Mouse (Mus musculus) forebrain, embryonic 13.5 days (tissue): Measurements from ENCODE around the gene Camkk1. TPM values are rescaled to one million over a fixed set of nuclear protein-coding genes. Genes with fewer than 3 reads are reported as not detected.

Source experiments
- polyA plus RNA-seq: library from polyadenylated mRNA; unstranded; fragments of >200 nt; fragmentation: Nextera tagmentation; extraction: Ambion mirVana; gene quantifications from 2 replicates; pipeline ENCODE4 v1.2.1, GENCODE M21; 2015

Camkk1 gene
- polyA plus RNA-seq, 1 experiment from 2014 or later = 10.3 TPM

Other genes starting within 250 kb of the Camkk1 start
- 5.9 and 7.3 TPM in 2 replicates for gene Cyb5d2, start 222.9 kb upstream of the Camkk1 start, polyA plus RNA-seq
- gene Zzef1, start 222.8 kb upstream of the Camkk1 start, polyA plus RNA-seq = 10.8 and 12.0 TPM in 2 replicates
- gene Atp2a3, start 57.8 kb upstream of the Camkk1 start, polyA plus RNA-seq = 0.40 and 0.47 TPM in 2 replicates
- 0.25 and 0.46 TPM in 2 replicates for gene P2rx1, start 19.9 kb upstream of the Camkk1 start, polyA plus RNA-seq
- 12.8 and 13.4 TPM in 2 replicates for gene Ncbp3, start 28.8 kb downstream of the Camkk1 start, polyA plus RNA-seq
- 0.27 and 0.29 TPM in 2 replicates for gene Itgae, start 71.6 kb downstream of the Camkk1 start, polyA plus RNA-seq
- 13.0 and 13.1 TPM in 2 replicates for gene Haspin, start 119.3 kb downstream of the Camkk1 start, polyA plus RNA-seq
- 0.26 and 0.30 TPM in 2 replicates for gene P2rx5, start 141.4 kb downstream of the Camkk1 start, polyA plus RNA-seq
- gene Emc6, start 158.0 kb downstream of the Camkk1 start, polyA plus RNA-seq = 133 and 136 TPM in 2 replicates
- gene Tax1bp3, start 158.1 kb downstream of the Camkk1 start, polyA plus RNA-seq = 174 and 181 TPM in 2 replicates
- gene Ctns, start 180.0 kb downstream of the Camkk1 start, polyA plus RNA-seq = 17.0 and 17.8 TPM in 2 replicates
- 1.2 TPM in 2 replicates for gene Shpk, start 180.5 kb downstream of the Camkk1 start, polyA plus RNA-seq
- gene Trpv1, start 215.3 kb downstream of the Camkk1 start, polyA plus RNA-seq = not detected in 2 replicates
- gene Trpv3, start 248.4 kb downstream of the Camkk1 start, polyA plus RNA-seq = 0.04 TPM in 2 replicates